Mouse (Mus musculus): ENCODE data around the gene Nos1ap.

DNA sequence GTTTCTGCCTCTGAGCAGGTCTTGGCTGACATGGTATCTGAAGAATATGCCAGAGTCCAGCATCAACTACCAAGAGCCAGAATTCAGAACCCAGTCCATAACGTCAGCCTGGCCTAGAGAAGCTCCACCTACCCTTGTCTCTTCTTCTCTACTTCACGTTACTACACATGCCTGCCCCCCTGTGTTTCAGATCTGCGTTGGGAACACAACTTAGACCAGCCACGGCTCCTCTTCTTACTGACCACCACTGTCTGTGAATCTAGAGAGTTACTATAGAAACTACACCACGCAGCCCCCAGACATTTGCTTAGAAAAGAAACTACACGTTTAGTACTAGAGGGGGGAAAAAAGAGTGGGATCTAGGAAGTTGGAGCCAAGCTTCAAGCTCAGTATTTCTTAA lies 2.9 kb downstream of the Nos1ap start:
- TF ChIP-seq CTCF (IDR thresholded peaks at IDR 0.05; ENCODE audit: low read depth) (no peak), EP300 (IDR thresholded peaks at IDR 0.05; ENCODE audit: low read depth) (no peak)

Data from liver, postnatal 0 days (tissue).